Mouse (Mus musculus) urinary bladder, postnatal 25 days (tissue): ENCODE measurements around the gene Ccdc194.

ENCODE experiments used
- DNase-seq: peaks from one replicate; pipeline ENCODE4 v3.0.0; 2022; ENCODE audit warnings: low spot score

The Ccdc194 gene

GRCm38 (mm10) chr8:71511644-71512043, 13.9 kb downstream of the Ccdc194 start, which contains the start of gene Plvap:
TSS of gene Plvap (minus strand) at chr8:71511752.
- DNase-seq: no peak

GRCm38 (mm10) chr8:71509316-71509715, 16.2 kb downstream of the Ccdc194 start:
- no peak for DNase-seq

GRCm38 (mm10) chr8:71507589-71508104, 17.9 kb downstream of the Ccdc194 start:
- DNase-seq: peak; percentile 46

GRCm38 (mm10) chr8:71505979-71506378, 19.5 kb downstream of the Ccdc194 start:
- no peak for DNase-seq

GRCm38 (mm10) chr8:71505326-71505725, 20.2 kb downstream of the Ccdc194 start:
- DNase-seq: no peak

GRCm38 (mm10) chr8:71504349-71504748, 21.2 kb downstream of the Ccdc194 start:
- no peak for DNase-seq

- DNase-seq: no peak
These were observed 26.5 kb downstream of the Ccdc194 start for GRCm38 (mm10) chr8:71498816-71499690.

- no peak for DNase-seq
These were observed 27.5 kb downstream of the Ccdc194 start for GRCm38 (mm10) chr8:71497881-71498501.

- no peak for DNase-seq
These were observed 28.4 kb downstream of the Ccdc194 start for GRCm38 (mm10) chr8:71497077-71497645.

GRCm38 (mm10) chr8:71496481-71496880, 29.0 kb downstream of the Ccdc194 start:
- peak; percentile 68 for DNase-seq

- no peak for DNase-seq
These were observed 29.7 kb downstream of the Ccdc194 start for GRCm38 (mm10) chr8:71495811-71496210.

GRCm38 (mm10) chr8:71495039-71495438, 30.5 kb downstream of the Ccdc194 start:
- DNase-seq: peak; percentile 77

- peak; percentile 80 for DNase-seq
These were observed 37.1 kb downstream of the Ccdc194 start for GRCm38 (mm10) chr8:71488454-71488853.

- peak; percentile 70 for DNase-seq
These were observed 37.6 kb downstream of the Ccdc194 start, which contains the start of gene Gtpbp3 for GRCm38 (mm10) chr8:71487691-71488445. TSS of gene Gtpbp3 (plus strand) at chr8:71488103.

GRCm38 (mm10) chr8:71486136-71486529, 39.4 kb downstream of the Ccdc194 start:
- no peak for DNase-seq

GRCm38 (mm10) chr8:71485142-71486135, 40.1 kb downstream of the Ccdc194 start, which contains the start of gene Ano8:
TSS of gene Ano8 (minus strand) at chr8:71485963.
- peak; percentile 75 for DNase-seq

GRCm38 (mm10) chr8:71484736-71485135, 40.8 kb downstream of the Ccdc194 start:
- DNase-seq: no peak

- peak; percentile 40 for DNase-seq
These were observed 41.6 kb downstream of the Ccdc194 start for GRCm38 (mm10) chr8:71483932-71484331.

GRCm38 (mm10) chr8:71478943-71479342, 46.6 kb downstream of the Ccdc194 start:
- DNase-seq: no peak

GRCm38 (mm10) chr8:71477196-71477845, 48.2 kb downstream of the Ccdc194 start:
- DNase-seq: no peak
